Mouse (Mus musculus) heart, embryonic 10.5 days (tissue): ENCODE data around the gene Cwc27. TPM values are rescaled to one million over a fixed set of nuclear protein-coding genes. Genes with fewer than 3 reads are reported as not detected.
A peak's percentile ranks its signal among the peaks of the same experiment; 100 is the strongest.

Experiments used
- DNase-seq: peaks from one replicate; pipeline ENCODE4 v3.0.0-alpha.2; 2017; ENCODE audit warnings: low spot score
- H3K27ac ChIP-seq: fragments of 300-500 bp; sonication (generic); 2 replicates; pipeline ENCODE4 v1.5.1; 2016; ENCODE audit warnings: mild to moderate bottlenecking
- H3K27me3 ChIP-seq: fragments of 300-500 bp; sonication (generic); 2 replicates; pipeline ENCODE4 v1.6.1; 2016; ENCODE audit warnings: mild to moderate bottlenecking; ENCODE audit not compliant: poor library complexity, insufficient read depth, severe bottlenecking
- H3K36me3 ChIP-seq: fragments of 300-500 bp; sonication (generic); 2 replicates; pipeline ENCODE4 v1.6.1; 2016; ENCODE audit warnings: mild to moderate bottlenecking, moderate library complexity
- H3K4me1 ChIP-seq: fragments of 300-500 bp; sonication (generic); 2 replicates; pipeline ENCODE4 v1.6.1; 2016; ENCODE audit warnings: mild to moderate bottlenecking
- H3K4me3 ChIP-seq: fragments of 300-500 bp; sonication (generic); 2 replicates; pipeline ENCODE4 v1.5.1; 2016; ENCODE audit warnings: mild to moderate bottlenecking, moderate library complexity
- H3K9me3 ChIP-seq: fragments of 300-500 bp; sonication (generic); 2 replicates; pipeline ENCODE4 v1.6.1; 2016; ENCODE audit warnings: mild to moderate bottlenecking, moderate library complexity
- WGBS: fragments of 180-500 bp; shearing (Covaris S2); methylation state at CpG from one replicate; pipeline ENCODE4 v1.1.7; 2016; 5-methylcytosine and 5-hydroxymethylcytosine counted together
- polyA plus RNA-seq: library from polyadenylated mRNA; unstranded; fragments of >200 nt; fragmentation: Nextera tagmentation; extraction: Ambion mirVana; gene quantifications from 2 replicates; pipeline ENCODE4 v1.2.1, GENCODE M21; 2016

The Cwc27 gene
- polyA plus RNA-seq, 1 experiment from 2014 or later = 29.7 TPM

GRCm38 (mm10) chr13:104631621-104632205 lies 185.2 kb downstream of the Cwc27 start:
- no peak overlapping the region for H3K4me3 ChIP-seq
- 62% methylated on average over 7 of the region's 7 CpGs for WGBS
- H3K9me3 ChIP-seq = no peaks in the 10 kb centered on the region
- H3K4me1 ChIP-seq = peaks cover 58% of the 10 kb centered on the region
- no peak for DNase-seq
- H3K27ac ChIP-seq = peak overlapping the region; percentile 88
- H3K27me3 ChIP-seq = no peaks in the 10 kb centered on the region
- H3K36me3 ChIP-seq = no peaks in the 10 kb centered on the region

- peak overlapping the region; percentile 69 for H3K27ac ChIP-seq
- H3K27me3 ChIP-seq = no peaks in the 10 kb centered on the region
- WGBS = 89% methylated on average over 5 of the region's 5 CpGs
- no peaks in the 10 kb centered on the region for H3K36me3 ChIP-seq
- H3K4me1 ChIP-seq = peaks cover 57% of the 10 kb centered on the region
- no peak overlapping the region for H3K4me3 ChIP-seq
- H3K9me3 ChIP-seq = no peaks in the 10 kb centered on the region
- no peak for DNase-seq
Observed at GRCm38 (mm10) chr13:104630808-104631207, 186.1 kb downstream of the Cwc27 start.

GRCm38 (mm10) chr13:104629621-104630020 lies 187.3 kb downstream of the Cwc27 start:
- no peaks in the 10 kb centered on the region for H3K36me3 ChIP-seq
- no peak for DNase-seq
- H3K27me3 ChIP-seq = no peaks in the 10 kb centered on the region
- peaks cover 62% of the 10 kb centered on the region for H3K4me1 ChIP-seq
- no peak overlapping the region for H3K4me3 ChIP-seq
- no peaks in the 10 kb centered on the region for H3K9me3 ChIP-seq
- peak overlapping the region; percentile 8; the same call in 1 of the 2 replicates for H3K27ac ChIP-seq
- WGBS = 88% methylated on average over 11 of the region's 11 CpGs

GRCm38 (mm10) chr13:104628019-104628418 lies 188.9 kb downstream of the Cwc27 start:
- 48% methylated on average over 4 of the region's 4 CpGs for WGBS
- DNase-seq = no peak
- no peaks in the 10 kb centered on the region for H3K27me3 ChIP-seq
- H3K36me3 ChIP-seq = no peaks in the 10 kb centered on the region
- peaks cover 51% of the 10 kb centered on the region for H3K4me1 ChIP-seq
- H3K4me3 ChIP-seq = no peak overlapping the region
- peak overlapping the region; percentile 85; the same call in 1 of the 2 replicates for H3K27ac ChIP-seq
- H3K9me3 ChIP-seq = no peaks in the 10 kb centered on the region

GRCm38 (mm10) chr13:104627169-104627909 lies 189.6 kb downstream of the Cwc27 start:
- Histone ChIP-seq H3K4me3 (no peak overlapping the region), H3K27ac (peak overlapping the region; percentile 85), H3K36me3 (no peaks in the 10 kb centered on the region), H3K27me3 (no peaks in the 10 kb centered on the region), H3K9me3 (no peaks in the 10 kb centered on the region), H3K4me1 (peaks cover 45% of the 10 kb centered on the region)
- 29% methylated on average over 11 of the region's 11 CpGs for WGBS
- peak; percentile 84 for DNase-seq

GRCm38 (mm10) chr13:104623130-104623891 lies 193.6 kb downstream of the Cwc27 start:
- no peak for DNase-seq
- Histone ChIP-seq H3K27me3 (no peaks in the 10 kb centered on the region), H3K36me3 (no peaks in the 10 kb centered on the region), H3K27ac (no peak overlapping the region), H3K4me1 (peaks cover 28% of the 10 kb centered on the region), H3K9me3 (no peaks in the 10 kb centered on the region), H3K4me3 (no peak overlapping the region)
- 79% methylated on average over 12 of the region's 12 CpGs for WGBS

- no peak for DNase-seq
- peaks cover 19% of the 10 kb centered on the region for H3K4me1 ChIP-seq
- H3K27ac ChIP-seq = no peak overlapping the region
- H3K36me3 ChIP-seq = no peaks in the 10 kb centered on the region
- 80% methylated on average over 6 of the region's 6 CpGs for WGBS
- no peak overlapping the region for H3K4me3 ChIP-seq
- no peaks in the 10 kb centered on the region for H3K27me3 ChIP-seq
- H3K9me3 ChIP-seq = no peaks in the 10 kb centered on the region
Observed at GRCm38 (mm10) chr13:104622102-104622743, 194.7 kb downstream of the Cwc27 start.

GRCm38 (mm10) chr13:104620423-104620822 lies 196.5 kb downstream of the Cwc27 start:
- no peak overlapping the region for H3K27ac ChIP-seq
- H3K27me3 ChIP-seq = no peaks in the 10 kb centered on the region
- H3K4me3 ChIP-seq = no peak overlapping the region
- H3K36me3 ChIP-seq = no peaks in the 10 kb centered on the region
- WGBS = 62% methylated on average over 2 of the region's 2 CpGs
- no peak for DNase-seq
- peaks cover 7% of the 10 kb centered on the region for H3K4me1 ChIP-seq
- H3K9me3 ChIP-seq = no peaks in the 10 kb centered on the region

- Histone ChIP-seq H3K4me1 (peaks cover 6% of the 10 kb centered on the region; the same call in 1 of the 2 replicates), H3K36me3 (no peaks in the 10 kb centered on the region), H3K9me3 (no peaks in the 10 kb centered on the region), H3K27me3 (no peaks in the 10 kb centered on the region), H3K27ac (no peak overlapping the region), H3K4me3 (no peak overlapping the region)
- DNase-seq = no peak
- 86% methylated on average over 7 of the region's 7 CpGs for WGBS
Observed at GRCm38 (mm10) chr13:104619503-104620288, 197.2 kb downstream of the Cwc27 start.

- H3K36me3 ChIP-seq = no peaks in the 10 kb centered on the region
- no peak overlapping the region for H3K4me3 ChIP-seq
- WGBS = 85% methylated on average over 4 of the region's 4 CpGs
- DNase-seq = no peak
- H3K27ac ChIP-seq = no peak overlapping the region
- 0 out of 2 replicates have a peak, but pooled peaks cover 3% of the 10 kb centered on the region for H3K4me1 ChIP-seq
- no peaks in the 10 kb centered on the region for H3K27me3 ChIP-seq
- H3K9me3 ChIP-seq = no peaks in the 10 kb centered on the region
Observed at GRCm38 (mm10) chr13:104617201-104617600, 199.7 kb downstream of the Cwc27 start.

- H3K4me3 ChIP-seq = no peak overlapping the region
- WGBS = 84% methylated on average over 18 of the region's 18 CpGs
- H3K27ac ChIP-seq = no peak overlapping the region
- 0 out of 2 replicates have a peak, but pooled peaks cover 3% of the 10 kb centered on the region for H3K4me1 ChIP-seq
- no peaks in the 10 kb centered on the region for H3K27me3 ChIP-seq
- DNase-seq = peak; percentile 42
- no peaks in the 10 kb centered on the region for H3K9me3 ChIP-seq
- H3K36me3 ChIP-seq = no peaks in the 10 kb centered on the region
Observed at GRCm38 (mm10) chr13:104615999-104616810, 200.7 kb downstream of the Cwc27 start.
